Mouse (Mus musculus) midbrain, embryonic 16.5 days (tissue): ENCODE measurements at regions not wholly inside any gene's neighbourhood (a gene's known extent, or its start where the extent isn't known, plus 50 kb on each side); places are given as distances from the start of the nearest gene placed in this dataset.
A peak's percentile ranks its signal among the peaks of the same experiment; 100 is the strongest.

Experiments
- ATAC-seq: fragments of 200-750 bp; cut with Nextera tagmentation; 2 replicates; pipeline ENCODE4 v1.8.0; 2017; ENCODE audit warnings: moderate TSS enrichment
- H3K27ac ChIP-seq: fragments of 300-500 bp; sonication (generic); 2 replicates; pipeline ENCODE4 v1.5.1; 2014; ENCODE audit warnings: mild to moderate bottlenecking, low read length, mixed read lengths
- H3K27me3 ChIP-seq: fragments of 300-500 bp; sonication (generic); 2 replicates; pipeline ENCODE4 v1.6.1; 2014; ENCODE audit warnings: low read depth, low read length, mixed read lengths; ENCODE audit not compliant: control insufficient read depth, insufficient read depth
- H3K36me3 ChIP-seq: fragments of 300-500 bp; sonication (generic); 2 replicates; pipeline ENCODE4 v1.6.1; 2014; ENCODE audit warnings: mild to moderate bottlenecking, low read length, moderate library complexity, mixed read lengths; ENCODE audit not compliant: control insufficient read depth, insufficient read depth
- H3K4me1 ChIP-seq: fragments of 300-500 bp; sonication (generic); 2 replicates; pipeline ENCODE4 v1.6.1; 2014; ENCODE audit warnings: mild to moderate bottlenecking, low read length, mixed read lengths; ENCODE audit not compliant: control insufficient read depth, insufficient read depth
- H3K4me2 ChIP-seq: fragments of 300-500 bp; sonication (generic); 2 replicates; pipeline ENCODE4 v1.6.1; 2014; ENCODE audit warnings: mild to moderate bottlenecking, low read length, mixed read lengths
- H3K4me3 ChIP-seq: fragments of 300-500 bp; sonication (generic); 2 replicates; pipeline ENCODE4 v1.5.1; 2014; ENCODE audit warnings: low read depth, mild to moderate bottlenecking, low read length, moderate library complexity, mixed read lengths
- H3K9ac ChIP-seq: fragments of 300-500 bp; sonication (generic); 2 replicates; pipeline ENCODE4 v1.6.1; 2014; ENCODE audit warnings: low read depth, low read length, mixed read lengths
- H3K9me3 ChIP-seq: fragments of 300-500 bp; sonication (generic); replicated peaks from 2 replicates; pipeline ENCODE4 v1.6.1; 2014; ENCODE audit warnings: mild to moderate bottlenecking, low read length, mixed read lengths; ENCODE audit not compliant: control insufficient read depth, poor library complexity, severe bottlenecking
- WGBS: fragments of 180-500 bp; shearing (Covaris S2); extraction: QIAGEN DNeasy Blood & Tissue Kit; methylation state at CpG from one replicate; pipeline ENCODE4 v1.1.7; 2014; 5-methylcytosine and 5-hydroxymethylcytosine counted together

GRCm38 (mm10) chr9:92882251-92882832 lies 340.3 kb downstream of the Plod2 start:
- no peaks in the 10 kb centered on the region for H3K9me3 ChIP-seq
- H3K27me3 ChIP-seq = no peaks in the 10 kb centered on the region
- no peak overlapping the region for H3K27ac ChIP-seq
- no peaks in the 10 kb centered on the region for H3K4me1 ChIP-seq
- H3K9ac ChIP-seq = no peak overlapping the region
- 9% methylated on average over 3 of the region's 3 CpGs for WGBS
- H3K36me3 ChIP-seq = no peaks in the 10 kb centered on the region
- H3K4me2 ChIP-seq = no peak overlapping the region
- no peak overlapping the region for H3K4me3 ChIP-seq
- ATAC-seq = peak; percentile 77; the same call in 1 of the 2 replicates

GRCm38 (mm10) chr9:92890063-92890462 lies 348.0 kb downstream of the Plod2 start:
- Histone ChIP-seq H3K4me1 (no peaks in the 10 kb centered on the region), H3K4me2 (no peak overlapping the region), H3K27me3 (no peaks in the 10 kb centered on the region), H3K9ac (no peak overlapping the region), H3K9me3 (no peaks in the 10 kb centered on the region), H3K4me3 (no peak overlapping the region), H3K27ac (no peak overlapping the region), H3K36me3 (no peaks in the 10 kb centered on the region)
- no peak for ATAC-seq

- no peaks in the 10 kb centered on the region for H3K27me3 ChIP-seq
- no peaks in the 10 kb centered on the region for H3K4me1 ChIP-seq
- no peak overlapping the region for H3K9ac ChIP-seq
- H3K9me3 ChIP-seq = no peaks in the 10 kb centered on the region
- whole genome bisulfite sequencing = 66% methylated on average over 4 of the region's 4 CpGs
- no peak overlapping the region for H3K27ac ChIP-seq
- no peak overlapping the region for H3K4me2 ChIP-seq
- no peaks in the 10 kb centered on the region for H3K36me3 ChIP-seq
- H3K4me3 ChIP-seq = no peak overlapping the region
- ATAC-seq = no peak
Measured at GRCm38 (mm10) chr9:92899733-92900132, 357.7 kb downstream of the Plod2 start.

- Histone ChIP-seq H3K27ac (no peak overlapping the region), H3K9ac (no peak overlapping the region), H3K4me2 (no peak overlapping the region), H3K36me3 (no peaks in the 10 kb centered on the region), H3K4me1 (no peaks in the 10 kb centered on the region), H3K4me3 (no peak overlapping the region), H3K27me3 (no peaks in the 10 kb centered on the region), H3K9me3 (no peaks in the 10 kb centered on the region)
- no peak for ATAC-seq
Measured at GRCm38 (mm10) chr9:92907102-92907501, 365.1 kb downstream of the Plod2 start.

- no peak overlapping the region for H3K9ac ChIP-seq
- no peaks in the 10 kb centered on the region for H3K4me1 ChIP-seq
- no peak overlapping the region for H3K4me3 ChIP-seq
- no peak overlapping the region for H3K27ac ChIP-seq
- H3K9me3 ChIP-seq = no peaks in the 10 kb centered on the region
- H3K27me3 ChIP-seq = no peaks in the 10 kb centered on the region
- ATAC-seq = no peak
- H3K4me2 ChIP-seq = no peak overlapping the region
- H3K36me3 ChIP-seq = no peaks in the 10 kb centered on the region
- WGBS = 96% methylated on average over 1 of the region's 1 CpGs
Measured at GRCm38 (mm10) chr9:92919396-92919795, 377.4 kb downstream of the Plod2 start.

GRCm38 (mm10) chr9:92930231-92930966 lies 388.4 kb downstream of the Plod2 start:
- H3K4me3 ChIP-seq = no peak overlapping the region; the same call in 1 of the 2 replicates
- ATAC-seq = peak; percentile 96
- H3K9ac ChIP-seq = peak overlapping the region; percentile 53; the same call in 1 of the 2 replicates
- peaks cover 12% of the 10 kb centered on the region for H3K4me1 ChIP-seq
- peak overlapping the region; percentile 36 for H3K4me2 ChIP-seq
- H3K27me3 ChIP-seq = no peaks in the 10 kb centered on the region
- peak overlapping the region; percentile 75 for H3K27ac ChIP-seq
- 3% methylated on average over 6 of the region's 6 CpGs for WGBS
- H3K36me3 ChIP-seq = no peaks in the 10 kb centered on the region
- H3K9me3 ChIP-seq = peaks cover 6% of the 10 kb centered on the region

GRCm38 (mm10) chr9:92937802-92938201 lies 395.8 kb downstream of the Plod2 start:
- no peaks in the 10 kb centered on the region for H3K4me1 ChIP-seq
- peaks cover 16% of the 10 kb centered on the region for H3K9me3 ChIP-seq
- H3K4me3 ChIP-seq = no peak overlapping the region
- WGBS = 91% methylated on average over 1 of the region's 1 CpGs
- H3K27ac ChIP-seq = no peak overlapping the region
- H3K27me3 ChIP-seq = no peaks in the 10 kb centered on the region
- no peak overlapping the region for H3K9ac ChIP-seq
- ATAC-seq = no peak
- H3K4me2 ChIP-seq = no peak overlapping the region
- H3K36me3 ChIP-seq = no peaks in the 10 kb centered on the region

GRCm38 (mm10) chr9:92950092-92950491 lies 408.1 kb downstream of the Plod2 start:
- Histone ChIP-seq H3K27me3 (no peaks in the 10 kb centered on the region), H3K4me2 (no peak overlapping the region), H3K4me1 (no peaks in the 10 kb centered on the region), H3K9ac (no peak overlapping the region), H3K27ac (no peak overlapping the region), H3K9me3 (no peaks in the 10 kb centered on the region), H3K4me3 (no peak overlapping the region), H3K36me3 (no peaks in the 10 kb centered on the region)
- ATAC-seq = peak; percentile 78; the same call in 1 of the 2 replicates

GRCm38 (mm10) chr9:92963275-92963674 lies 421.3 kb downstream of the Plod2 start:
- Histone ChIP-seq H3K27ac (no peak overlapping the region), H3K4me2 (no peak overlapping the region), H3K9me3 (no peaks in the 10 kb centered on the region), H3K9ac (no peak overlapping the region), H3K27me3 (no peaks in the 10 kb centered on the region), H3K4me1 (no peaks in the 10 kb centered on the region), H3K4me3 (no peak overlapping the region), H3K36me3 (no peaks in the 10 kb centered on the region)
- no peak for ATAC-seq
- WGBS = 92% methylated on average over 1 of the region's 1 CpGs
